Mouse (Mus musculus) MEL (cell line): Measurements from ENCODE around the gene Zkscan17. TPM values are rescaled to one million over a fixed set of nuclear protein-coding genes. Genes with fewer than 3 reads are reported as not detected.

Experiments used
- DNase-seq: peaks from one replicate; pipeline ENCODE4 v3.0.0; 2011; ENCODE audit warnings: low read depth, low spot score
- H3K27ac ChIP-seq: 2 replicates; pipeline ENCODE4 v1.5.1; 2012; ENCODE audit warnings: low read depth, mild to moderate bottlenecking, control low read depth, low read length, moderate library complexity; ENCODE audit not compliant: control insufficient read depth
- H3K27me3 ChIP-seq, 2 experiments: fragments of 150-350 bp in 1 of 2; sonication (generic) in 1 of 2; 2 replicates each; pipeline ENCODE4 v1.6.1; 2012; ENCODE audit warnings: low read length in 2 of 2, mild to moderate bottlenecking in 2 of 2, improper control_type of control experiment in 1 of 2, moderate library complexity in 1 of 2; ENCODE audit not compliant: insufficient read depth in 2 of 2, control insufficient read depth in 1 of 2
- H3K36me3 ChIP-seq, 2 experiments: 2 replicates each; pipeline ENCODE4 v1.6.1; 2012 to 2014; ENCODE audit warnings: low read length in 2 of 2, improper control_type of control experiment in 1 of 2, inconsistent platforms in 1 of 2, mild to moderate bottlenecking in 1 of 2; ENCODE audit not compliant: insufficient read depth in 2 of 2, control insufficient read depth in 1 of 2
- H3K4me1 ChIP-seq, 2 experiments: fragments of 150-350 bp in 1 of 2; sonication (generic) in 1 of 2; 2 replicates each; pipeline ENCODE4 v1.6.1; 2012; ENCODE audit warnings: low read length in 2 of 2, improper control_type of control experiment in 1 of 2, mild to moderate bottlenecking in 1 of 2; ENCODE audit not compliant: insufficient read depth in 2 of 2, control insufficient read depth in 1 of 2
- H3K4me3 ChIP-seq, 2 experiments: fragments of 150-350 bp in 1 of 2; sonication (generic) in 1 of 2; 2 replicates each; pipeline ENCODE4 v1.5.1; 2012; ENCODE audit warnings: low read depth in 2 of 2, low read length in 2 of 2, mild to moderate bottlenecking in 2 of 2, moderate library complexity in 2 of 2, control low read depth in 1 of 2, improper control_type of control experiment in 1 of 2; ENCODE audit not compliant: control insufficient read depth in 1 of 2, insufficient read depth in 1 of 2
- H3K79me2 ChIP-seq: 2 replicates; pipeline ENCODE4 v1.6.1; 2012; ENCODE audit warnings: mild to moderate bottlenecking, low read length, moderate library complexity; ENCODE audit not compliant: control insufficient read depth, poor library complexity, insufficient read depth
- H3K9ac ChIP-seq: 2 replicates; pipeline ENCODE4 v1.6.1; 2012; ENCODE audit warnings: low read depth, mild to moderate bottlenecking, control low read depth, low read length, moderate library complexity; ENCODE audit not compliant: control insufficient read depth, poor library complexity, severe bottlenecking
- H3K9me3 ChIP-seq: fragments of 150-350 bp; sonication (generic); replicated peaks from 2 replicates; pipeline ENCODE4 v1.6.1; 2012; ENCODE audit warnings: mild to moderate bottlenecking, low read length, improper control_type of control experiment, moderate library complexity; ENCODE audit not compliant: insufficient read depth
- CHD2 ChIP-seq: IDR thresholded peaks from 2 replicates; pipeline ENCODE4 v1.6.1; 2011; ENCODE audit warnings: low read length, improper control_type of control experiment
- ELF1 ChIP-seq: IDR thresholded peaks from 2 replicates; pipeline ENCODE4 v1.6.1; 2014; ENCODE audit warnings: low read depth, mild to moderate bottlenecking, inconsistent platforms, low read length, improper control_type of control experiment, moderate library complexity
- EP300 ChIP-seq, 2 experiments: IDR thresholded peaks; 2 replicates each; pipeline ENCODE4 v1.6.1; 2011; ENCODE audit warnings: improper control_type of control experiment in 2 of 2, low read length in 2 of 2, low read depth in 1 of 2, mild to moderate bottlenecking in 1 of 2
- GATA1 ChIP-seq: IDR thresholded peaks from 2 replicates; pipeline ENCODE4 v1.6.1; 2011; ENCODE audit warnings: low read depth, low read length, improper control_type of control experiment
- KAT2A ChIP-seq: conservative IDR thresholded peaks from 2 replicates; pipeline ENCODE4 v1.6.1; 2012; ENCODE audit warnings: low read depth, low read length, improper control_type of control experiment, inconsistent platforms
- MAFK ChIP-seq: IDR thresholded peaks from 2 replicates; pipeline ENCODE4 v1.6.1; 2011; ENCODE audit warnings: low read depth, mild to moderate bottlenecking, low read length, improper control_type of control experiment, borderline replicate concordance
- NELFE ChIP-seq: IDR thresholded peaks from 2 replicates; pipeline ENCODE4 v1.6.1; 2011; ENCODE audit warnings: low read depth, low read length, improper control_type of control experiment
- NRF1 ChIP-seq: IDR thresholded peaks from 2 replicates; pipeline ENCODE4 v1.6.1; 2014; ENCODE audit warnings: low read depth, mild to moderate bottlenecking, inconsistent platforms, low read length, improper control_type of control experiment, moderate library complexity; ENCODE audit not compliant: poor library complexity, insufficient read depth, severe bottlenecking
- POLR2AphosphoS2 ChIP-seq: IDR thresholded peaks from 2 replicates; pipeline ENCODE4 v1.6.1; 2011; ENCODE audit warnings: low read length, improper control_type of control experiment
- RCOR1 ChIP-seq: IDR thresholded peaks from 2 replicates; pipeline ENCODE4 v1.6.1; 2012; ENCODE audit warnings: low read depth, mild to moderate bottlenecking, inconsistent platforms, low read length, improper control_type of control experiment
- SIN3A ChIP-seq: IDR thresholded peaks from 2 replicates; pipeline ENCODE4 v1.6.1; 2012; ENCODE audit warnings: low read length, improper control_type of control experiment, inconsistent platforms
- ZC3H11A ChIP-seq: IDR thresholded peaks from 2 replicates; pipeline ENCODE4 v1.6.1; 2012; ENCODE audit warnings: low read depth, mild to moderate bottlenecking, inconsistent platforms, low read length, improper control_type of control experiment
- ZKSCAN1 ChIP-seq: IDR thresholded peaks from 2 replicates; pipeline ENCODE4 v1.6.1; 2012; ENCODE audit warnings: low read depth, mild to moderate bottlenecking, inconsistent platforms, low read length, improper control_type of control experiment, moderate library complexity
- ZMIZ1 ChIP-seq: IDR thresholded peaks from 2 replicates; pipeline ENCODE4 v1.6.1; 2012; ENCODE audit warnings: low read depth, mild to moderate bottlenecking, inconsistent platforms, low read length, improper control_type of control experiment, moderate library complexity
- polyA plus RNA-seq, 2 experiments: library from polyadenylated mRNA; stranded (reverse) in 1 of 2; unstranded in 1 of 2; fragments of >175 nt in 1 of 2; fragments of >200 nt in 1 of 2; gene quantifications; 2 replicates each; pipeline versions ENCODE4 v1.2.1 to v1.2.4; 2012; ENCODE audit warnings: low replicate concordance in 2 of 2, low read depth in 1 of 2; ENCODE audit not compliant: insufficient read length in 2 of 2, insufficient read depth in 1 of 2, missing spikeins in 1 of 2
- total RNA-seq: library from RNA; depleted of rRNA; stranded (reverse); fragments of 300-350 nt; gene quantifications from 2 replicates; pipeline ENCODE4 v1.2.3, GENCODE M21; 2012

The Zkscan17 gene
- total and polyA plus RNA-seq, 3 experiments: 31.7 to 49.6 TPM; not detected in 1

- no peak overlapping the region for H3K4me3 ChIP-seq
- peaks cover 0 to 20% of the 10 kb centered on the region in 2 experiments; a peak in 2 of 4 replicates for H3K4me1 ChIP-seq
These were observed 17.5 kb upstream of the Zkscan17 start for GRCm38 (mm10) chr11:59544005-59544404.

GRCm38 (mm10) chr11:59543376-59543775, 16.8 kb upstream of the Zkscan17 start:
- peaks cover 0 to 13% of the 10 kb centered on the region in 2 experiments; a peak in 2 of 4 replicates for H3K36me3 ChIP-seq
- TF ChIP-seq ZC3H11A: no peak
- TF ChIP-seq KAT2A: no peak
- TF ChIP-seq ELF1: no peak
- no peak for TF ChIP-seq MAFK
- H3K4me3 ChIP-seq: no peak overlapping the region
- H3K27me3 ChIP-seq: peaks cover 9 to 10% of the 10 kb centered on the region in 2 experiments
- no peaks in the 10 kb centered on the region for H3K79me2 ChIP-seq
- H3K9me3 ChIP-seq: no peaks in the 10 kb centered on the region
- no peak overlapping the region for H3K9ac ChIP-seq
- peaks cover 0 to 26% of the 10 kb centered on the region in 2 experiments; a peak in 2 of 4 replicates for H3K4me1 ChIP-seq
- H3K27ac ChIP-seq: no peak overlapping the region
- no peak for DNase-seq

More at GRCm38 (mm10) chr11:59544005-59544404, 17.5 kb upstream of the Zkscan17 start:
- DNase-seq: peak; percentile 39
- Histone ChIP-seq H3K79me2 (no peaks in the 10 kb centered on the region), H3K27me3 (peaks cover 11 to 15% of the 10 kb centered on the region in 2 experiments), H3K9me3 (no peaks in the 10 kb centered on the region), H3K36me3 (peaks cover 0 to 8% of the 10 kb centered on the region in 2 experiments; a peak in 2 of 4 replicates), H3K27ac (no peak overlapping the region), H3K9ac (no peak overlapping the region)
- TF ChIP-seq ZMIZ1: no peak
- TF ChIP-seq GATA1: peak; percentile 44; the same call in 1 of the 2 replicates
- TF ChIP-seq ZKSCAN1: no peak
- 0 out of 4 replicates have a peak, but pooled peaks of 1 of the 2 experiments have one; percentile 17 for TF ChIP-seq EP300 (IDR thresholded peaks at IDR 0.05; ENCODE audit: low read depth in 1 of 2, low read length in 2 of 2)
- no peak for TF ChIP-seq CHD2
- no peak for TF ChIP-seq NRF1
- TF ChIP-seq SIN3A: no peak
- TF ChIP-seq POLR2AphosphoS2: no peak

GRCm38 (mm10) chr11:59542442-59542841, 15.9 kb upstream of the Zkscan17 start:
- Histone ChIP-seq H3K27ac (no peak overlapping the region), H3K79me2 (no peaks in the 10 kb centered on the region), H3K36me3 (peaks cover 0 to 18% of the 10 kb centered on the region in 2 experiments; a peak in 2 of 4 replicates), H3K4me1 (peaks cover 0 to 30% of the 10 kb centered on the region in 2 experiments; a peak in 2 of 4 replicates), H3K4me3 (no peak overlapping the region), H3K9me3 (no peaks in the 10 kb centered on the region), H3K27me3 (peaks cover 1 to 5% of the 10 kb centered on the region in 2 experiments; a peak in 3 of 4 replicates), H3K9ac (no peak overlapping the region)
- TF ChIP-seq RCOR1: peak; percentile 58; the same call in 1 of the 2 replicates
- TF ChIP-seq NELFE: no peak
- no peak for DNase-seq
